Mouse (Mus musculus) heart, adult 2 months (tissue): ENCODE measurements around the gene Irf2bp2. TPM values are rescaled to one million over a fixed set of nuclear protein-coding genes. Genes with fewer than 3 reads are reported as not detected.
A peak's percentile ranks its signal among the peaks of the same experiment; 100 is the strongest.

Experiments used
- DNase-seq, 2 experiments: peaks; one replicate each; pipeline ENCODE4 v3.0.0; 2021
- H3K27ac ChIP-seq: fragments of 200-600 bp; 2 replicates; pipeline ENCODE4 v1.8.1; 2022
- H3K27me3 ChIP-seq: fragments of 200-500 bp; 2 replicates; pipeline ENCODE4 v1.6.1; 2012; ENCODE audit warnings: mild to moderate bottlenecking, low read length, inconsistent platforms, mixed read lengths; ENCODE audit not compliant: control insufficient read depth, insufficient read depth
- H3K36me3 ChIP-seq: fragments of 200-500 bp; 2 replicates; pipeline ENCODE4 v1.6.1; 2012; ENCODE audit warnings: low read length, inconsistent platforms; ENCODE audit not compliant: control insufficient read depth, insufficient read depth
- H3K4me1 ChIP-seq: fragments of 200-500 bp; 2 replicates; pipeline ENCODE4 v1.6.1; 2011; ENCODE audit warnings: low read length; ENCODE audit not compliant: control insufficient read depth, insufficient read depth
- H3K4me3 ChIP-seq: fragments of 200-600 bp; 2 replicates; pipeline ENCODE4 v1.8.1; 2022
- H3K79me2 ChIP-seq: fragments of 200-500 bp; replicated peaks from 2 replicates; pipeline ENCODE4 v1.6.1; 2012; ENCODE audit warnings: mild to moderate bottlenecking, inconsistent platforms, low read length, moderate library complexity, mixed read lengths; ENCODE audit not compliant: control insufficient read depth, insufficient read depth
- H3K9ac ChIP-seq: fragments of 200-500 bp; 2 replicates; pipeline ENCODE4 v1.6.1; 2012; ENCODE audit warnings: low read depth, mild to moderate bottlenecking, control low read depth, inconsistent platforms, low read length, mixed read lengths
- CTCF ChIP-seq: fragments of 200-600 bp; IDR thresholded peaks from 2 replicates; pipeline ENCODE4 v1.8.1; 2022; ENCODE audit warnings: antibody characterized with exemption, mild to moderate bottlenecking, moderate library complexity
- EP300 ChIP-seq: fragments of 200-500 bp; IDR thresholded peaks from 2 replicates; pipeline ENCODE4 v1.6.1; 2011; ENCODE audit warnings: low read depth, low read length, control low read depth; ENCODE audit not compliant: insufficient read depth
- POLR2A ChIP-seq: fragments of 200-500 bp; IDR thresholded peaks from 2 replicates; pipeline ENCODE4 v1.6.1; 2011; ENCODE audit warnings: mild to moderate bottlenecking, low read depth, low read length, control low read depth; ENCODE audit not compliant: insufficient read depth
- WGBS: fragments of 180-500 bp; shearing (Covaris S2); methylation state at CpG from one replicate; pipeline ENCODE4 v1.1.7; 2018; 5-methylcytosine and 5-hydroxymethylcytosine counted together
- intact Hi-C: fragments of 180-260 bp; cut with DNase I; formaldehyde crosslinking; loops from one replicate; pipeline ENCODE4 v1.15.1; 2025
- polyA plus RNA-seq: library from polyadenylated mRNA; depleted of rRNA; stranded (reverse); fragments of >200 nt; gene quantifications from 2 replicates; pipeline ENCODE4 v1.2.3, GENCODE M21; 2012
- total RNA-seq, 2 experiments: library from RNA; stranded (reverse); gene quantifications; 2 replicates each; pipeline ENCODE4 v1.2.3; 2021

The Irf2bp2 gene
- total and polyA plus RNA-seq, 3 experiments: 33.8 to 132 (median 56.3) TPM

DNA sequence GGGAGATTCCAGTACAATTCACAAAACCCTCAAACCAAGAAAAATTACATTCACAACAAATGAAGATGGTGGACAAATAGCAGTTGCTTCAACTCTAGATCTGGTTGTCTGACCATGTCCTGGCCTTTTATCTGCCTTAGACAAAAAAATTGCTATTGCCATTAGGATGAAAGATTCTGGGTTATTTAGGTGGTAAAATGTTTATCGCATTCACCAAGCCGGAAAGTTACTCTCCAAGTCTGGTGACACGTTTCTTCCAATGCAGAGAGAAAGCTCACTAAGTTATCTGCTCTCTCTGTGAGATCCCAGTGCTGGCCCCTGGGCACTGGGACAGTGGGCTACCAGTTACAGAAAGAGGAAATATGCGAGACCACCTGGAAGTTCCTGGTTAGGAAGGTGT, 5.5 kb upstream of the Irf2bp2 start:
- TF ChIP-seq POLR2A (no peak), CTCF (no peak)
- Histone ChIP-seq H3K4me1 (peaks cover 17% of the 10 kb centered on the region), H3K27me3 (no peaks in the 10 kb centered on the region), H3K27ac (no peak overlapping the region), H3K9ac (no peak overlapping the region), H3K36me3 (no peaks in the 10 kb centered on the region; the same call in 1 of the 2 replicates), H3K4me3 (no peak overlapping the region), H3K79me2 (no peaks in the 10 kb centered on the region)
- WGBS: 91% methylated on average over 4 of the region's 4 CpGs
- intact Hi-C loops: no loop called here
- no peak for DNase-seq

DNA sequence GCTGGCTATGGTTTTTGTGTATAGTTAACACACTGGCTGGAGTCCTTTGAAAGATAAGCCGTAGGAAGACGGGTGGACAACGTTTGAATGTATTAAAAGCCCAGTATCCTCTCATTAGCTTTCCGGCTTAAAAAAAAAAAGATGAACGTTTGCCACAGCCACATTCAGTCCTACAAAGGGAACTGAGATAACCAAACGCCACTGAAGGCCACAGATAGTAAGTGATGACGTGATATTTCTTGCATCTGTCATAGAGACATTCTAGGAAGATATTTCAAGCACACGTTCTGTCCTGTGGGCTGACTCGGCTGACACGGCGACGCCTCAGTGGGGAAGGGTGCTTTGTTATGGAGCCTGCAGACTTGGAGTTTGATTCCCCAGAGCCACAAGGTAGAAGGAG, 4.4 kb upstream of the Irf2bp2 start:
- 17% methylated on average over 12 of the region's 12 CpGs for WGBS
- peaks cover under 1% of the 10 kb centered on the region for H3K79me2 ChIP-seq
- no peak overlapping the region for H3K4me3 ChIP-seq
- intact Hi-C loops: no loop called here
- no peaks in the 10 kb centered on the region for H3K27me3 ChIP-seq
- H3K4me1 ChIP-seq: peaks cover 16% of the 10 kb centered on the region
- H3K36me3 ChIP-seq: no peaks in the 10 kb centered on the region; the same call in 1 of the 2 replicates
- H3K27ac ChIP-seq: no peak overlapping the region; the same call in 1 of the 2 replicates
- TF ChIP-seq CTCF (no peak), POLR2A (no peak), EP300 (no peak)
- no peak overlapping the region for H3K9ac ChIP-seq
- no peak for DNase-seq

DNA sequence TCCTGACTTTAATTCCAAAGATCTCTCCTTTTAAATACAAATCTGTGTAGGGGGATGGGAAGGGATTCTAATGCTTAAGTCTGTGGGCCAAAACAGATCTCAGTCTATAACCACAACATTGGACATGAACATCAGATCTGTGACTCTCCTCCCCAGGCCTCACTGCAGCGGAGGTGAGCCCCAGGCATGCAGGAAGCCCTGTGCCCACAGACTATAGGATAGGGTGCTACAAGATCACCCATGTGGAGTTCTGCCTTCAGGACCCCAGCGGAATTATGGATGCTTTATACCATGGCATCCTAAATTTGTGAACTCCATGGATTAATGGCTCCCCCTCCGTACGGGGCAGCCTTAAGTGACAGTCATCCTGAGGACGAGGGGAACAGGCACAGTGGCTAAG, 2.9 kb upstream of the Irf2bp2 start:
- Histone ChIP-seq H3K79me2 (peaks cover 10% of the 10 kb centered on the region), H3K9ac (no peak overlapping the region), H3K27ac (peak overlapping the region; percentile 99), H3K27me3 (no peaks in the 10 kb centered on the region), H3K4me1 (peaks cover 16% of the 10 kb centered on the region), H3K4me3 (no peak overlapping the region), H3K36me3 (no peaks in the 10 kb centered on the region)
- 87% methylated on average over 5 of the region's 5 CpGs for WGBS
- no peak for TF ChIP-seq POLR2A
- no peak for TF ChIP-seq EP300
- TF ChIP-seq CTCF: no peak
- DNase-seq: no peak
- intact Hi-C loops: loop anchor here (1.0 kb wide), 1 partner anchor 70 kb away; no protein-coding TSS in a partner anchor

DNA sequence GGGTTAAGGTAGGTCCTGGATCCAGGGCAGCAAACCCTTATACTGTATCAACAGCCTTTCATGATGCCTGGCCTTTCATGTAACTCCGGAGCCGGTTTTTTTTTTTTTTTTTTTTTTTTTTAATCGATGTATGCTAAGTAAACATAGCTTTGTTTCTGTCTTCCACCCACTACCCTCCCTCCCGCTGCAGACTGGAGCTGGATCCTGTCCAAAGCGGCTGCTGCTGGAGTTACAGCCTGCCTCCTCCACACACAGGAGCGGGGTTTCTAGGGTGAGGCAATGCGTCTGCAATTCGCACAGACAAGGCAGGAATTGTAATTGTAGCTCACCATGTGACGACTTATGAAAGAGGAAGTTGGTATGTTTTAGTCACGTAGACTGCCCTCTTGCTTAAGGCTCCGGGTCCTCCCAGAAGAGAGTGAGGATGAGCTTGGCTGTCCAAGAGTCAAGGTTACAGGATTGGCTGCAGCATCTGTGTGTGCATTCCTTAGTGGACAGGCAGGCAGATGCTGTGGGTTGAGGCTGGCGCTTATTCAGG, 2.4 kb upstream of the Irf2bp2 start:
- intact Hi-C loops: loop anchor here (1.0 kb wide), 1 partner anchor 70 kb away; no protein-coding TSS in a partner anchor
- WGBS: under 1% methylated on average over 12 of the region's 12 CpGs
- H3K9ac ChIP-seq: peak overlapping the region; percentile 57
- H3K36me3 ChIP-seq: no peaks in the 10 kb centered on the region
- peaks cover 10% of the 10 kb centered on the region for H3K79me2 ChIP-seq
- H3K27me3 ChIP-seq: no peaks in the 10 kb centered on the region
- TF ChIP-seq POLR2A (peak; percentile 73), EP300 (peak; percentile 85), CTCF (no peak)
- peak; percentile 85 to 91 for DNase-seq
- H3K4me1 ChIP-seq: peaks cover 16% of the 10 kb centered on the region
- H3K4me3 ChIP-seq: peak overlapping the region; percentile 46
- H3K27ac ChIP-seq: peak overlapping the region; percentile 99

DNA sequence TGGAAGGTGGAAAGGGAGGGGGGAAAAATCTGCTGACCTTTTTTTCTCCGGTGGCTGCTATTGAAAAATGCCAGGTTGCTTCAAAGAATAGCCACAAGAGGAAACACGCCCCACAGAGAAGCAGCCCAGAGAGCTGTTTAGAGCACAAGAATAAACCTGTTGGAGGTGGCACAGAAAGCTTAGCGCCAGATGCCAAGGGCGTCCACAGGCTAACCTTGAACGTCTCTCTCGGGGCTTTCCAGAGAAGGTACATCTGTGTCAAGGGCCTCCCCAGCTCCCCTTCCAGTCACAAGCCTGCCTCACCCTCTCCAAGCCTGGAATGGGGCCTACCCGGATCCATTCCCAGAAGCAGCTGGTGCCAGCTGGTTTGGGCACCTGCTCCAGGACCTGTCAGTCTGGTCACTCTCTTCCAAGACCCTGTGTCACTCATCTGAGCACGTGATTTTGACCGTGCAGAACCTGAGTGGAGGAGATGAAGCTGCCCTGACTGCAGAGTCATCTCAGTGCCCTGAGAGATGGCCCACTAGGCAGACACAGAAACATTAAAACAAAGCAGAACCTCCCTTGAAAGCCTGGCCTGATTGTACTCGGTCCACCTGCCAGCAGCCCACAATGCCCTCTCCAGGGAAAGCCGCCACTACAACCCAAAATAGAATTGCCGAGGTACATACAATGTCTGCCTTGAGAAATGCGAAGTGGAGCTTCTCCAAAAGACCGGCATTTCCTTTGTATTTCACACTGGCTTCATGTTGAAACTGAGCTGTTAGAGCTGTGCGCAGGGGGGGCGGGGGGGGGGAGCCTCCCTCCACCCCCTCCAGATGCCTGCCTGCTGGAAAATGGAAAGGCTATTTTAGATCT, 1.6 kb upstream of the Irf2bp2 start:
- Histone ChIP-seq H3K79me2 (peaks cover 12% of the 10 kb centered on the region), H3K36me3 (no peaks in the 10 kb centered on the region), H3K4me3 (peak overlapping the region; percentile 46), H3K9ac (peak overlapping the region; percentile 90), H3K27ac (peak overlapping the region; percentile 99), H3K27me3 (no peaks in the 10 kb centered on the region), H3K4me1 (peaks cover 12% of the 10 kb centered on the region)
- TF ChIP-seq EP300 (peak; percentile 97), CTCF (no peak), POLR2A (0 out of 2 replicates have a peak, but pooled peaks have one; percentile 36)
- intact Hi-C loops: loop anchor here (1.0 to 2.0 kb wide), 3 partner anchors 71 to 243 kb away; no protein-coding TSS in a partner anchor
- peak; percentile 85 to 91 for DNase-seq
- 4% methylated on average over 16 of the region's 16 CpGs for WGBS

DNA sequence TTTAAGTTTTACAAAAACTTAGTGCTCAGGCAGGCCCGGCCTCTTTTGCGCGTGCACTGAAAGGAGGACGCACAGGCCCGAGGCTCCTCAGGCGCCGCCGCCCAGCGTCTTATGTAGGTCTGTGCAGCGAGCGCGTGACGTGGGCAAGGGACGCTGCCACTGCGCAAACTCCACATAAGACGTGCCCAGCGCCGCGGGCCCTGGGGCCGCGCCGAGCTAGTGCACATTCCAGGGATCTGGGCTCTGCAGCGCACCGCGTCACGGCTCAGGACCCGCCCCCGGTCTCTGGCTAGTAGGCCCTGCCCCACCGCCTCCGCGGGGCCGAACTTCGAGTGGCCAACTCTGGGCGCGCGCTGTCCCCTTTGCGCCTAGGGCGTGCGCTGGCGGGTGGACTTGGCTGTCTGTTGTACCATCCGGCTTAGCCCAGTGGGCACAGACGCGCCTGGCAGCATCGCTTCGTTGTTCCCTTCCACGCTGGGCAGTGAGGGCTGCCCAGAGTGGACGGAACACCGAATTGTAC, 755 bp upstream of the Irf2bp2 start:
- Histone ChIP-seq H3K79me2 (peaks cover 12% of the 10 kb centered on the region), H3K27ac (peak overlapping the region; percentile 99), H3K27me3 (no peaks in the 10 kb centered on the region), H3K4me1 (peaks cover 12% of the 10 kb centered on the region), H3K4me3 (peak overlapping the region; percentile 62), H3K9ac (peak overlapping the region; percentile 90), H3K36me3 (no peaks in the 10 kb centered on the region)
- peak; percentile 92 for TF ChIP-seq POLR2A
- peak; percentile 62 for TF ChIP-seq CTCF
- peak; percentile 73 for TF ChIP-seq EP300
- DNase-seq: peak; percentile 97 to 100
- intact Hi-C loops: loop anchor here (1.0 to 2.0 kb wide), 3 partner anchors 142 to 244 kb away; no protein-coding TSS in a partner anchor
- under 1% methylated on average over 48 of the region's 48 CpGs for WGBS
